Comparison of ENCODE assay signal across 10 mouse cellular contexts in the genomic region with DNA sequence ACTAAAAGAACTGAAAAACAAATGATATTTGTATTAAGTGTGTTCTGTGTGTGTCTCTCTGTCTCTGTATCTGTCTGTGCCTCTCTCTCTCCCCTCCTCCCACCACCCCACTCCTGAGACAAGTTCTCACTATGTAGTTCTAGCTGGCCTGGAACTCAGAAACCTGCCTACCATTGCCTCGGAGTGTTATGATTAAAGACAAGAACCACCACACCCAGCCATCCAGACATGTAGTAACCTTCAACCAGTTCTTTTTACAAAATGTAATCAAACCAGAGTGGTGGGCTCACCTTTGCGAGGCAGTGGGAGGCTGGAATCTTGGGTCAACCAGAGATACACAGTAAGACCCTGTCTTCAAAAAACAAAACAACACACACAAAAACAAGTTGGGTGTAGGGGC. TPM values are rescaled to one million over a fixed set of nuclear protein-coding genes. Genes with fewer than 3 reads are reported as not detected.
DNase-seq lines count a peak whose midpoint lies in the region; ATAC-seq and TF ChIP-seq lines count a peak whose summit lies in the region.
"Had no signal": no experiment of that assay in that cellular context is flagged by ENCODE, and none has a peak within 500 bp of the region (broad histone marks: within the 10 kb centered on the region; RNA-seq: fewer than 3 reads in every experiment).

No protein-coding gene starts in this region.

- ATAC-seq in lung, embryonic 15.5 days (ENCODE audit: borderline replicate concordance, extremely low read depth, low FRiP score, low TSS enrichment), result no peak
- no peak for ATAC-seq in forebrain, embryonic 11.5 days (replicated peaks; ENCODE audit: low FRiP score)
- ATAC-seq in intestine, postnatal 0 days, result no peak
- no peak for ATAC-seq in neural tube, embryonic 13.5 days (ENCODE audit: low read depth)

- no peaks in the 10 kb centered on the region for H3K9me3 ChIP-seq in lung, embryonic 15.5 days
- no peaks in the 10 kb centered on the region for H3K9me3 ChIP-seq in forebrain, embryonic 11.5 days (ENCODE audit: control insufficient read depth, low read length)
- no peaks in the 10 kb centered on the region for H3K9me3 ChIP-seq in intestine, postnatal 0 days (ENCODE audit: control insufficient read depth)
- H3K9me3 ChIP-seq in neural tube, embryonic 13.5 days, result no peaks in the 10 kb centered on the region

- H3K4me1 ChIP-seq in lung, embryonic 15.5 days, result peaks cover 53% of the 10 kb centered on the region
- peaks cover 9% of the 10 kb centered on the region; the same call in 1 of the 2 replicates for H3K4me1 ChIP-seq in forebrain, embryonic 11.5 days (replicated peaks; ENCODE audit: control insufficient read depth, insufficient read depth, low read length)
- peaks cover 7% of the 10 kb centered on the region for H3K4me1 ChIP-seq in intestine, postnatal 0 days (replicated peaks; ENCODE audit: control insufficient read depth, insufficient read depth, low read length)
- H3K4me1 ChIP-seq in neural tube, embryonic 13.5 days (replicated peaks), result peaks cover 53% of the 10 kb centered on the region

- DNase-seq in lung, postnatal 14 days, result no peak
- DNase-seq in forebrain, embryonic 11.5 days (ENCODE audit: low spot score), result no peak
- DNase-seq in ovary, postnatal 10 days (ENCODE audit: low spot score), result no peak
- no peak for DNase-seq in frontal cortex, postnatal 36 days (ENCODE audit: low spot score in 2 of 2)
- no peak for DNase-seq in urinary bladder, postnatal 10 days (ENCODE audit: low spot score)
- DNase-seq: adrenal gland, postnatal 14 days; right cerebral cortex, postnatal 25 days had no signal

- peaks cover 5% of the 10 kb centered on the region; the same call in 1 of the 2 replicates for H3K36me3 ChIP-seq in lung, embryonic 15.5 days
- no peaks in the 10 kb centered on the region for H3K36me3 ChIP-seq in forebrain, embryonic 11.5 days (ENCODE audit: control insufficient read depth, insufficient read depth, low read length)
- peaks cover 3% of the 10 kb centered on the region; the same call in 1 of the 2 replicates for H3K36me3 ChIP-seq in intestine, postnatal 0 days (ENCODE audit: control insufficient read depth, insufficient read depth)
- no peaks in the 10 kb centered on the region for H3K36me3 ChIP-seq in neural tube, embryonic 13.5 days

- peak overlapping the region; percentile 78 for H3K4me3 ChIP-seq in lung, embryonic 15.5 days
- peak overlapping the region; percentile 57 for H3K4me3 ChIP-seq in forebrain, embryonic 11.5 days (ENCODE audit: low read depth, low read length)
- peak overlapping the region; percentile 81 for H3K4me3 ChIP-seq in intestine, postnatal 0 days (ENCODE audit: low read depth, low read length)
- H3K4me3 ChIP-seq in neural tube, embryonic 13.5 days, result peak overlapping the region; percentile 81

- no peak for TF ChIP-seq CTCF in intestine, postnatal 0 days (IDR thresholded peaks at IDR 0.05; ENCODE audit: low read depth)

- no peak overlapping the region for H3K27ac ChIP-seq in lung, embryonic 15.5 days
- H3K27ac ChIP-seq in forebrain, embryonic 11.5 days (ENCODE audit: low read depth, low read length), result no peak overlapping the region
- no peak overlapping the region for H3K27ac ChIP-seq in intestine, postnatal 0 days (ENCODE audit: low read depth, low read length)
- H3K27ac ChIP-seq in neural tube, embryonic 13.5 days (replicated peaks), result no peak overlapping the region

- no peaks in the 10 kb centered on the region for H3K27me3 ChIP-seq in lung, embryonic 15.5 days
- H3K27me3 ChIP-seq in forebrain, embryonic 11.5 days (ENCODE audit: control insufficient read depth, insufficient read depth, low read length), result no peaks in the 10 kb centered on the region
- no peaks in the 10 kb centered on the region for H3K27me3 ChIP-seq in intestine, postnatal 0 days (replicated peaks; ENCODE audit: control insufficient read depth, insufficient read depth, low read length)
- H3K27me3 ChIP-seq in neural tube, embryonic 13.5 days, result no peaks in the 10 kb centered on the region

- peak overlapping the region; percentile 82; the same call in 1 of the 2 replicates for H3K9ac ChIP-seq in lung, embryonic 15.5 days
- peak overlapping the region; percentile 67 for H3K9ac ChIP-seq in forebrain, embryonic 11.5 days (ENCODE audit: low read length)
- peak overlapping the region; percentile 85 for H3K9ac ChIP-seq in intestine, postnatal 0 days (ENCODE audit: low read depth, low read length)
- peak overlapping the region; percentile 83 for H3K9ac ChIP-seq in neural tube, embryonic 13.5 days

- WGBS in lung, embryonic 15.5 days, result 18% methylated on average over 2 of the region's 2 CpGs
- WGBS in forebrain, embryonic 11.5 days, result 73% methylated on average over 2 of the region's 2 CpGs
- 11% methylated on average over 2 of the region's 2 CpGs for whole genome bisulfite sequencing in intestine, postnatal 0 days
- WGBS in neural tube, embryonic 13.5 days, result 75% methylated on average over 2 of the region's 2 CpGs

- peak overlapping the region; percentile 62 for H3K4me2 ChIP-seq in lung, embryonic 15.5 days
- H3K4me2 ChIP-seq in forebrain, embryonic 11.5 days (ENCODE audit: low read depth, low read length, severe bottlenecking), result peak overlapping the region; percentile 73
- H3K4me2 ChIP-seq in intestine, postnatal 0 days (replicated peaks; ENCODE audit: low read depth), result peak overlapping the region; percentile 71
- H3K4me2 ChIP-seq in neural tube, embryonic 13.5 days, result peak overlapping the region; percentile 65

RNA-seq across cellular contexts. Expression of a gene that starts 1.9 kb away (rescaled TPM):
- 228 and 230 TPM in 2 replicates for polyA plus RNA-seq in lung, embryonic 15.5 days (2015; fragmentation: Nextera tagmentation; extraction: Ambion mirVana)
- 251 and 263 TPM in 2 replicates for polyA plus RNA-seq in forebrain, embryonic 11.5 days (2014; fragmentation: Nextera tagmentation; extraction: Ambion mirVana)
- 56.7 and 67.5 TPM in 2 replicates for polyA plus RNA-seq in intestine, postnatal 0 days (2015; fragmentation: Nextera tagmentation; extraction: Ambion mirVana)
- polyA plus RNA-seq in neural tube, embryonic 13.5 days (2015; fragmentation: Nextera tagmentation; extraction: Ambion mirVana), result 143 and 165 TPM in 2 replicates

RNA-seq across cellular contexts. Expression of a gene that starts 37.4 kb away (rescaled TPM):
- polyA plus RNA-seq in lung, embryonic 15.5 days (2015; fragmentation: Nextera tagmentation; extraction: Ambion mirVana), result 7.2 and 9.4 TPM in 2 replicates
- polyA plus RNA-seq in forebrain, embryonic 11.5 days (2014; fragmentation: Nextera tagmentation; extraction: Ambion mirVana), result 1.6 TPM in 2 replicates
- 10.0 and 12.3 TPM in 2 replicates for polyA plus RNA-seq in intestine, postnatal 0 days (2015; fragmentation: Nextera tagmentation; extraction: Ambion mirVana)
- polyA plus RNA-seq in neural tube, embryonic 13.5 days (2015; fragmentation: Nextera tagmentation; extraction: Ambion mirVana), result 0.89 and 2.0 TPM in 2 replicates

RNA-seq across cellular contexts. Expression of a gene that starts 53.1 kb away (rescaled TPM):
- polyA plus RNA-seq in lung, embryonic 15.5 days (2015; fragmentation: Nextera tagmentation; extraction: Ambion mirVana), result 95.9 and 101 TPM in 2 replicates
- 18.6 and 19.0 TPM in 2 replicates for polyA plus RNA-seq in forebrain, embryonic 11.5 days (2014; fragmentation: Nextera tagmentation; extraction: Ambion mirVana)
- polyA plus RNA-seq in intestine, postnatal 0 days (2015; fragmentation: Nextera tagmentation; extraction: Ambion mirVana), result 28.9 and 29.0 TPM in 2 replicates
- polyA plus RNA-seq in neural tube, embryonic 13.5 days (2015; fragmentation: Nextera tagmentation; extraction: Ambion mirVana), result 15.3 and 19.8 TPM in 2 replicates

RNA-seq across cellular contexts. Expression of a gene that starts 55.5 kb away (rescaled TPM):
- polyA plus RNA-seq in lung, embryonic 15.5 days (2015; fragmentation: Nextera tagmentation; extraction: Ambion mirVana), result 40.8 and 45.3 TPM in 2 replicates
- 80.6 and 83.5 TPM in 2 replicates for polyA plus RNA-seq in forebrain, embryonic 11.5 days (2014; fragmentation: Nextera tagmentation; extraction: Ambion mirVana)
- 11.7 and 12.2 TPM in 2 replicates for polyA plus RNA-seq in intestine, postnatal 0 days (2015; fragmentation: Nextera tagmentation; extraction: Ambion mirVana)
- polyA plus RNA-seq in neural tube, embryonic 13.5 days (2015; fragmentation: Nextera tagmentation; extraction: Ambion mirVana), result 90.3 and 94.4 TPM in 2 replicates
